Mouse (Mus musculus) olfactory bulb, adult 2 months (tissue): ENCODE results near the gene Fkbp15.

Source experiments
- CTCF ChIP-seq: fragments of 200-500 bp; IDR thresholded peaks from 2 replicates; pipeline ENCODE4 v1.5.1; 2012; ENCODE audit warnings: low read depth, mild to moderate bottlenecking, low read length, moderate library complexity; ENCODE audit not compliant: insufficient read depth
- POLR2A ChIP-seq: fragments of 200-500 bp; IDR thresholded peaks from 2 replicates; pipeline ENCODE4 v1.6.1; 2012; ENCODE audit warnings: mild to moderate bottlenecking, low read depth, low read length, moderate library complexity; ENCODE audit not compliant: insufficient read depth

DNA sequence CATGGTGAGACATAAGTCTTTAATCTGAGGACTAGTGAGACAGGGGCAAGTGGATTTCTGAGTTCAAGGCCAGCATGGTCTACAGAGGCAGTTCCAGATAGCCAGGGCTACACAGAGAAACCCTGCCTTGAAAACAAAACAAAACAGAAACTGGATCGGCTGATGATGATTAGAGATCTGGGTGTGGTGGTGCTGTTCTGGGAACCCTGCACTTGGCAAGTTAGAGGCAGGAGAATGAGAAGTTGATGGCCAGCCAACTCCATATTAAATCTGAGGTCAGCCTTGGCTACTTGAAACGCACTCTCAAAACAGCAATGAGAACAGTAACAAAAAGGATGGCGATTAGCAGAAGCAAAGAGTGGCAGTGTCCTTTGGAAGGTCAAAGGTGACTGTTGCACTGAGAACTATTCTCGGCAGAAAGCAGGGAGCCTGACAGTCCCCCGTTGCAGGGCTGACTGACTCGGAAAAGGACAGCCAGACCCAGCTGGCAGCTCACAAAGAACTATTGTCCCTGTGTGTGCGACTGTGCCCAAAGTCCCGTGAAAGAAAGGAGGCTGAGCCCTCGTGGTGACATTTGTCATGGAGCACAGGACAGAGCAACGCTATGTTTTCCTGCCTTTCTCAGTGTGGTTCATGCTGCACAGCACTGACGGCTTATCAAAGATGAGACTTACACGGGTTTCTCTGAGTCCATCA, 85.4 kb downstream of the Fkbp15 start:
- no peak for TF ChIP-seq POLR2A
- TF ChIP-seq CTCF: no peak
